Mouse (Mus musculus): ENCODE results near the gene Tmem80.

The Tmem80 gene

DNA sequence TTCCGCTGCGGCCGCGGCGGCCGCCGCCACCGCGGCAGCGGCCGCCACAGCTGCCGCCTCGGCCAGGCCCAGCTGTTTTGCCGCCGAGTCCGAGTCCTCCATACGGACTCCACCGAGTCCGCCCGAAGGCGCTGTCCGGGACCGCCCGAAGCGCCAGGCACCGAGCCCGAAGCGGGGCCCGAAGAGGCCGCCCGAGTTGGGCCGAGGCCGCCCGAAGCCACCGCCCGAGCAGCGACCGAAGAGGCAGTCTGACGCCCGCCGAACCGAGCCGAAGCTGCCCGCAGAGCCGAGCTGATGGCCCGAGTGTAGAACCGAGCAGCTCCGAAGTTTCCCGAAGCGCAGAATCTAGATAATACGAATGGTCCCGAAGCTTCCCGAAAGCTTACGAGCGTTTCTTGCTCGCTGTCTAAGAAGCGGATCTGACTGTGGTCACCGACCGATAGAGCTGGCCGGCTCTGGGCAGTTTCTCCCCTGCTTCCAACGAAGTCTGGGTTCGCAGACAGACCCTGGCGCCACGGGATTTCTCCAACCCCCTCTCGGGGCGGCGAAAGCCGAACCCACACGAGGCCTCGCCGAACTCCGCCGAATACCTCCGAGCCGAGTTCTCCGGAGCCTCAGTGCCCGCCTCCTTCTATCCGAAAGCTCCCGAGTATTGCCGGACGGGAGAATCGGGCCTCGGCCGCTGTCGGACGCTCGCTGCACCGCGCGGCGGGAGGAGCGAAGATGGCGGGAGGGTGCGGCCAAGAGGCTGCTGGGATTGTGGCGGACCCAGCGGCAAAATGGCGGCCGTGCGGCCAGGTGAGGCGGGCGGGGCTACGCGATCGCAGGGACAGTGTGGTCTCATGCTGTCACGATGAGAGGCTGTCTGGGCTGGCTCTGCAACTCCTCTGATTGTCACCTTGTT lies at the start of gene Tmem80, which contains the start of gene Deaf1:
Gene Tmem80, plus strand, starts transcription at position 271 of the 904 bp plus-strand sequence.
Gene Deaf1, minus strand, starts transcription at position 222 of the 904 bp plus-strand sequence.
- in situ Hi-C loops (cut with MboI; ENCODE audit: low sequenced_read_pairs), result no loop called here

GRCm38 (mm10) chr7:141278766-141279590 lies 48.6 kb upstream of the Tmem80 start, which contains the start of gene Sct:
Gene Sct, minus strand, starts transcription at chr7:141279133.
- in situ Hi-C loops (cut with MboI; ENCODE audit: low sequenced_read_pairs), result no loop called here

DNA sequence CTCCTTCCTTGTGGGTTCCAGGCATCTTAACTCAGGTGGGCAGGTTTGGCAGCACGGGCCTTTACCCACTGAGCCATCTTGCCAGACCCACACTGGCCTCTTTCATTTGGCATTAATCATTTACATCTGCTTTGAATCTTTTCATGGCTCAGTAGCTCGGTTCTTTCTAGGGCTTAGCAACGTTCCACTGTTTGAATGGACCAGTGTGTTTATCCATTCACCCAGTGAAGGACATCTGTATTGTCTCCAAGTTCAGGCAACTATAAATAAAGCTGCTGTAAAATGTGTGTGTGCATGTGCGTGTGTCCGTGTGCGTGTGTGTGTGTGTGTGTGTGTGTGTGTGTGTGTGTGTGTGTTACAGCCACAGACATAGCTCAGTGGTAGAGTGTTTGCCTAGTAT lies 46.1 kb upstream of the Tmem80 start:
- in situ Hi-C loops (cut with MboI; ENCODE audit: low sequenced_read_pairs), result no loop called here

GRCm38 (mm10) chr7:141282756-141283155 lies 44.8 kb upstream of the Tmem80 start:
- in situ Hi-C loops (cut with MboI; ENCODE audit: low sequenced_read_pairs), result no loop called here

GRCm38 (mm10) chr7:141288042-141288441 lies 39.5 kb upstream of the Tmem80 start:
- in situ Hi-C loops (cut with MboI; ENCODE audit: low sequenced_read_pairs), result no loop called here

GRCm38 (mm10) chr7:141291921-141292582 lies 35.5 kb upstream of the Tmem80 start, which contains the start of gene Drd4:
Gene Drd4, plus strand, starts transcription at chr7:141292006.
- in situ Hi-C loops (cut with MboI; ENCODE audit: low sequenced_read_pairs), result no loop called here

GRCm38 (mm10) chr7:141292583-141293388 lies 34.8 kb upstream of the Tmem80 start:
- in situ Hi-C loops (cut with MboI; ENCODE audit: low sequenced_read_pairs), result no loop called here

- in situ Hi-C loops (cut with MboI; ENCODE audit: low sequenced_read_pairs), result no loop called here
Measured at GRCm38 (mm10) chr7:141293852-141294471, 33.6 kb upstream of the Tmem80 start.

GRCm38 (mm10) chr7:141294479-141294878 lies 33.1 kb upstream of the Tmem80 start:
- in situ Hi-C loops (cut with MboI; ENCODE audit: low sequenced_read_pairs), result no loop called here

- in situ Hi-C loops (cut with MboI; ENCODE audit: low sequenced_read_pairs), result no loop called here
Measured at GRCm38 (mm10) chr7:141297926-141298650, 29.5 kb upstream of the Tmem80 start.

DNA sequence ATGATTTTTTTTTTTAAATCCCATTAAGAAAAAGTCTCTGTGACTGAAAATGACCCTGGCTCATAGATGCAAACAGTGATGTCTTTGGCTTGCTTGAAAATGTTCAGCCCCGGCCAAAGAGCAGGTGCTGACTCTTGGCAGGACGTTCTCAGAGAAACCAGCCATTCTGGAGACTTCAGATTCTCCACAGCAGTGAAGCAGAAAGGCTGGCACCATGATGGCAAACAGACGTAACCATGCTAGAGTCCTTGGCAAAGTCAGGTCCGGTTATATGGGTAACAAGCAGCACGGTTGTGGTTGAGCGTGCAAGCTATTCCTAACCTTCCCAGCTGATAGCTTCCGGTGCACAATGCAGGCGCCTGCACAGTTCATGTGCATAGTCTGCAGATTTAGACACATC lies 28.4 kb upstream of the Tmem80 start:
- in situ Hi-C loops (cut with MboI; ENCODE audit: low sequenced_read_pairs), result no loop called here

- in situ Hi-C loops (cut with MboI; ENCODE audit: low sequenced_read_pairs), result no loop called here
Measured at GRCm38 (mm10) chr7:141301386-141301785, 26.2 kb upstream of the Tmem80 start.

- in situ Hi-C loops (cut with MboI; ENCODE audit: low sequenced_read_pairs), result no loop called here
Measured at GRCm38 (mm10) chr7:141302702-141303268, 24.8 kb upstream of the Tmem80 start.

- in situ Hi-C loops (cut with MboI; ENCODE audit: low sequenced_read_pairs), result no loop called here
Measured at GRCm38 (mm10) chr7:141304537-141304936, 23.0 kb upstream of the Tmem80 start.

- in situ Hi-C loops (cut with MboI; ENCODE audit: low sequenced_read_pairs), result no loop called here
Measured at GRCm38 (mm10) chr7:141314416-141314815, 13.1 kb upstream of the Tmem80 start.

DNA sequence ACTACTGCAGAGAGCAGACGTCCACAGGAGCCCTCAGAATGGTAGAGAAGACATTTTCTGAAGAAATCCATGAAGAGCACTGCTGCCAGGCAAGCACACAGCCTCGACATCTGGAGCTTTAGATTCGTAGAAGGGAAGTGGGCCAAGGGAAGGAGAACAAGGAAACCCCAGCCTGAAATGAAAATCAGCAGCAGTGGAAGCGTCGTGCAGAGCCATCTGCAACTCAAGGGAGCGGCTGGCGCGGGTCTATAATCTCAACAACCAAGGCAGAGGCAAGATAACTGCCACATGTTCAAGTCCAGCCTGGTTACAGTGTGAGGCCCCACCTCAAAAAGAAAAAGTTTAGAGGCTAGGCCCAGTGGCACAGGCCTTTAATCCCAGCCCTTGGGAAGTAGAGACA lies 12.5 kb upstream of the Tmem80 start:
- in situ Hi-C loops (cut with MboI; ENCODE audit: low sequenced_read_pairs), result no loop called here

DNA sequence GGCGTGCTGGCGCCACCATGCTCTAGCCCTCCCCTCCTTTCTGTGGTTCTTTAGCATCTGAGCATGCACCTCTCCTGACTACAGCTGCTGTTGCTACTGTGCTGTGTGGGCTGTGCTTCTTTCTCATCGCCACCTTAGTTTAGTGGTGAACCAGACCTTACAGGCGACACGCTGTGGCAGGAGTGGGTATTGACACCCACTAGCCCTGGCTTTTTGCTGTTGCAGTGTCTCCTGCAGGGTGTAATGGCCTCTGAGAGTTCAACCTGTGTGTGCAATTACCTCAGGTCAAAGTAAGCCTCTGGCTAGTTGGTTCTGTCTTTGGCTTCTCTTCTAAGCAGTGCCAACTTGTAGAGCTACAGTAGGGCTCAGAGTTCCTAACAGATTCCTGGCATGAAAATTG lies 11.6 kb upstream of the Tmem80 start:
- in situ Hi-C loops (cut with MboI; ENCODE audit: low sequenced_read_pairs), result no loop called here

GRCm38 (mm10) chr7:141317619-141318132 lies 9.9 kb upstream of the Tmem80 start:
- in situ Hi-C loops (cut with MboI; ENCODE audit: low sequenced_read_pairs), result no loop called here

Data from CH12F3 (cell line).